Mouse (Mus musculus): Measurements from ENCODE around the gene Tbc1d9. TPM values are rescaled to one million over a fixed set of nuclear protein-coding genes. Genes with fewer than 3 reads are reported as not detected.

Gene Tbc1d9
- polyA plus RNA-seq, 1 experiment from 2014 or later = 17.8 TPM

GRCm38 (mm10) chr8:83170894-83171293 is 5.7 kb downstream of the Tbc1d9 start:
- Histone ChIP-seq H3K9me3 (replicated peaks; ENCODE audit: control insufficient read depth, low read length, poor library complexity, severe bottlenecking) (no peaks in the 10 kb centered on the region), H3K4me2 (ENCODE audit: low read length) (no peak overlapping the region), H3K9ac (ENCODE audit: low read depth, low read length) (no peak overlapping the region), H3K4me1 (ENCODE audit: control insufficient read depth, insufficient read depth, low read length) (peaks cover 26% of the 10 kb centered on the region), H3K27me3 (ENCODE audit: control insufficient read depth, insufficient read depth, low read depth, low read length) (no peaks in the 10 kb centered on the region), H3K36me3 (ENCODE audit: control insufficient read depth, insufficient read depth, low read length) (no peaks in the 10 kb centered on the region), H3K4me3 (ENCODE audit: low read depth, low read length) (no peak overlapping the region), H3K27ac (ENCODE audit: low read length) (no peak overlapping the region)
- no peak for ATAC-seq
- 34% methylated on average over 6 of the region's 6 CpGs for WGBS

GRCm38 (mm10) chr8:83175680-83176079 is 10.5 kb downstream of the Tbc1d9 start:
- Histone ChIP-seq H3K27ac (ENCODE audit: low read length) (no peak overlapping the region), H3K4me1 (ENCODE audit: control insufficient read depth, insufficient read depth, low read length) (peaks cover 10% of the 10 kb centered on the region; the same call in 1 of the 2 replicates), H3K4me3 (ENCODE audit: low read depth, low read length) (no peak overlapping the region), H3K9ac (ENCODE audit: low read depth, low read length) (no peak overlapping the region), H3K4me2 (ENCODE audit: low read length) (no peak overlapping the region), H3K9me3 (replicated peaks; ENCODE audit: control insufficient read depth, low read length, poor library complexity, severe bottlenecking) (no peaks in the 10 kb centered on the region), H3K27me3 (ENCODE audit: control insufficient read depth, insufficient read depth, low read depth, low read length) (no peaks in the 10 kb centered on the region), H3K36me3 (ENCODE audit: control insufficient read depth, insufficient read depth, low read length) (no peaks in the 10 kb centered on the region)
- ATAC-seq = no peak
- WGBS = 71% methylated on average over 10 of the region's 10 CpGs

DNA sequence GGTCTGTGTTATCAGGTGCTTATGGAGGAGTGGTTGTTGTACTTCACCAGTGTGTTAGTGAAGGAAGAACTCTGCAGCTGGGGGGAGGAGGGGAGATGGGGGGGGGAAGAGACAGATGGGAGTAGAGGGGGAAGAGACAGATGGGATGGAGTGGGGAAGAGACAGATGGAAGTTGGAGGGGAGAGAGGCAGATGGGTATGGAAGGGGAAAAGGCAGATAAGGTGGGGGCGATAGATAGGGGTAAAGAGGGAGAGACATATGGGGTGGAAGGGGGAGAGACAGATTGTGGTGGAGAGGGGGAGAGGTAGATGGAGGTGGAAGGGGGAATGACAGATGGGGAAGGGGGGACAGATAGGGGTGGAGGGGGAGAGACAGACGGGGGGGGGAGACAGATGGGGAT is 11.6 kb downstream of the Tbc1d9 start:
- Histone ChIP-seq H3K27ac (ENCODE audit: low read length) (no peak overlapping the region), H3K36me3 (ENCODE audit: control insufficient read depth, insufficient read depth, low read length) (no peaks in the 10 kb centered on the region), H3K4me1 (ENCODE audit: control insufficient read depth, insufficient read depth, low read length) (peaks cover 10% of the 10 kb centered on the region; the same call in 1 of the 2 replicates), H3K4me3 (ENCODE audit: low read depth, low read length) (no peak overlapping the region), H3K27me3 (ENCODE audit: control insufficient read depth, insufficient read depth, low read depth, low read length) (no peaks in the 10 kb centered on the region), H3K4me2 (ENCODE audit: low read length) (no peak overlapping the region), H3K9ac (ENCODE audit: low read depth, low read length) (no peak overlapping the region), H3K9me3 (replicated peaks; ENCODE audit: control insufficient read depth, low read length, poor library complexity, severe bottlenecking) (no peaks in the 10 kb centered on the region)
- WGBS = 23% methylated on average over 2 of the region's 2 CpGs
- no peak for ATAC-seq

GRCm38 (mm10) chr8:83177317-83178195 is 12.4 kb downstream of the Tbc1d9 start:
- no peak overlapping the region for H3K4me2 ChIP-seq (ENCODE audit: low read length)
- H3K4me3 ChIP-seq (ENCODE audit: low read depth, low read length) = no peak overlapping the region
- no peak overlapping the region for H3K9ac ChIP-seq (ENCODE audit: low read depth, low read length)
- no peaks in the 10 kb centered on the region for H3K27me3 ChIP-seq (ENCODE audit: control insufficient read depth, insufficient read depth, low read depth, low read length)
- peak; percentile 53 for ATAC-seq
- peaks cover 16% of the 10 kb centered on the region for H3K4me1 ChIP-seq (ENCODE audit: control insufficient read depth, insufficient read depth, low read length)
- 8% methylated on average over 11 of the region's 11 CpGs for WGBS
- H3K27ac ChIP-seq (ENCODE audit: low read length) = no peak overlapping the region
- no peaks in the 10 kb centered on the region for H3K36me3 ChIP-seq (ENCODE audit: control insufficient read depth, insufficient read depth, low read length)
- H3K9me3 ChIP-seq (replicated peaks; ENCODE audit: control insufficient read depth, low read length, poor library complexity, severe bottlenecking) = no peaks in the 10 kb centered on the region

- Histone ChIP-seq H3K27me3 (ENCODE audit: control insufficient read depth, insufficient read depth, low read depth, low read length) (no peaks in the 10 kb centered on the region), H3K4me3 (ENCODE audit: low read depth, low read length) (no peak overlapping the region), H3K4me1 (ENCODE audit: control insufficient read depth, insufficient read depth, low read length) (peaks cover 23% of the 10 kb centered on the region), H3K9ac (ENCODE audit: low read depth, low read length) (no peak overlapping the region), H3K36me3 (ENCODE audit: control insufficient read depth, insufficient read depth, low read length) (no peaks in the 10 kb centered on the region), H3K27ac (ENCODE audit: low read length) (no peak overlapping the region), H3K4me2 (ENCODE audit: low read length) (no peak overlapping the region), H3K9me3 (replicated peaks; ENCODE audit: control insufficient read depth, low read length, poor library complexity, severe bottlenecking) (no peaks in the 10 kb centered on the region)
- 6% methylated on average over 9 of the region's 9 CpGs for WGBS
- ATAC-seq = peak; percentile 29; the same call in 1 of the 2 replicates
These were observed 13.1 kb downstream of the Tbc1d9 start for GRCm38 (mm10) chr8:83178228-83178742.

DNA sequence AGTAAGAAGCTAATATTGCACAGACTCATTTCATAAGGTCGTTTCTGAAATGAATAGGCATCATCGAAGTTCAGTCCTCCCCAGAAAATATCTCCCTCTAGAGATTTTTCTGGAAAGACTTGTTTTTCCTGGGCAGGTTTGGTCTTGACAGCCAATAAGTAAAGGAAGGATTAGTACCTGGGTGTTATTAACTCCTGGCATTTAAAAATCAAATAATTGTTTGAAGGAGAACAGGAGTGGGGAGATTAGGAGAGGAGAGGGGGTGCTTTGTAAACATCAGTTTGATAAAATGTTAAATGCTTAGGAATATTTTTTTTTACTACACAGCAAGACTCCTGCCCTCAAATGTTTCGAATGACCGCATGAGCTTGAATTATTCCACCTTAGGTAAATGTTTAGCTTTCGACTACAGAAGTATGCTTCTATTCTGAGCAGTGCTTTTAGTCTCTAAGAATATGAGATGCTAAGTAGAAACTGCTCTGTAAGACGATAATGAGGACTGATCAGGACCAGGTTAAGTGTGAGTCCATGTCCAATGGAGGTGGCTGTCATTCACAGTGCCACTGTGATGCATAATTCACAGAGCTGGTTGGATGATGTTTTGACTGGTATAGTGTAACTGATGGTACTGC is 16.8 kb downstream of the Tbc1d9 start:
- Histone ChIP-seq H3K4me2 (ENCODE audit: low read length) (no peak overlapping the region), H3K27ac (ENCODE audit: low read length) (no peak overlapping the region), H3K4me1 (ENCODE audit: control insufficient read depth, insufficient read depth, low read length) (peaks cover 24% of the 10 kb centered on the region), H3K9ac (ENCODE audit: low read depth, low read length) (no peak overlapping the region), H3K36me3 (ENCODE audit: control insufficient read depth, insufficient read depth, low read length) (no peaks in the 10 kb centered on the region), H3K27me3 (ENCODE audit: control insufficient read depth, insufficient read depth, low read depth, low read length) (no peaks in the 10 kb centered on the region), H3K4me3 (ENCODE audit: low read depth, low read length) (no peak overlapping the region), H3K9me3 (replicated peaks; ENCODE audit: control insufficient read depth, low read length, poor library complexity, severe bottlenecking) (no peaks in the 10 kb centered on the region)
- ATAC-seq = no peak
- WGBS = 69% methylated on average over 6 of the region's 6 CpGs

GRCm38 (mm10) chr8:83182784-83183183 is 17.6 kb downstream of the Tbc1d9 start:
- Histone ChIP-seq H3K36me3 (ENCODE audit: control insufficient read depth, insufficient read depth, low read length) (no peaks in the 10 kb centered on the region), H3K4me2 (ENCODE audit: low read length) (no peak overlapping the region), H3K27me3 (ENCODE audit: control insufficient read depth, insufficient read depth, low read depth, low read length) (no peaks in the 10 kb centered on the region), H3K4me3 (ENCODE audit: low read depth, low read length) (no peak overlapping the region), H3K9ac (ENCODE audit: low read depth, low read length) (0 out of 2 replicates have a peak overlapping the region, but pooled peaks have one; percentile 10), H3K4me1 (ENCODE audit: control insufficient read depth, insufficient read depth, low read length) (peaks cover 18% of the 10 kb centered on the region), H3K9me3 (replicated peaks; ENCODE audit: control insufficient read depth, low read length, poor library complexity, severe bottlenecking) (no peaks in the 10 kb centered on the region), H3K27ac (ENCODE audit: low read length) (no peak overlapping the region)
- ATAC-seq = no peak
- WGBS = 46% methylated on average over 5 of the region's 5 CpGs

DNA sequence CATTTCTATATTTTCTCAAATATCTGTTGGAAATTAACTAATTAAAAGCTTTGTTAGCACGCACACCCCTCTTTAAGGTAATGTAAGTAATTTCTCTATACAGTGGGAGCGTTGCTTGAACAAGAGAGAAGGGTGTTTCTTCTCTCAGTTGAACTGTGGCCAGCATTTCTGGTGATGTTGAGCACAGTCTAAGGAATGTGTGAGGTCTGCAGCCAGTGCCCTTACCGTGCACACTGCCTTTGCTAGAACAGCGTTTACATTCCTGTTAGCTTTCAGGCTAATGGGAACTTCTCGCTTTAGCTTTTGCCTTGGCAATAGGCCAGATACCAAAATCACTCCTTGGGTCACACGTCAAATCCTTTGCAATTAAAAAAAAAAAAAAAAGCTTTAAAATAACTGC is 21.2 kb downstream of the Tbc1d9 start:
- H3K27ac ChIP-seq (ENCODE audit: low read length) = no peak overlapping the region
- no peak for ATAC-seq
- no peaks in the 10 kb centered on the region for H3K27me3 ChIP-seq (ENCODE audit: control insufficient read depth, insufficient read depth, low read depth, low read length)

More for the DNA sequence above, 21.2 kb downstream of the Tbc1d9 start:
- no peaks in the 10 kb centered on the region for H3K9me3 ChIP-seq (replicated peaks; ENCODE audit: control insufficient read depth, low read length, poor library complexity, severe bottlenecking)
- no peak overlapping the region for H3K9ac ChIP-seq (ENCODE audit: low read depth, low read length)
- H3K4me1 ChIP-seq (ENCODE audit: control insufficient read depth, insufficient read depth, low read length) = peaks cover 15% of the 10 kb centered on the region
- 60% methylated on average over 6 of the region's 6 CpGs for WGBS
- H3K36me3 ChIP-seq (ENCODE audit: control insufficient read depth, insufficient read depth, low read length) = no peaks in the 10 kb centered on the region
- H3K4me3 ChIP-seq (ENCODE audit: low read depth, low read length) = no peak overlapping the region
- H3K4me2 ChIP-seq (ENCODE audit: low read length) = no peak overlapping the region

All from midbrain, embryonic 16.5 days (tissue).